In genomic region chr9:121299223-121299755, GRCm38 (mm10) we compare ENCODE assay signal across 8 mouse cellular contexts. TPM values are rescaled to one million over a fixed set of nuclear protein-coding genes. Genes with fewer than 3 reads are reported as not detected.
DNase-seq lines count a peak whose midpoint lies in the region; ATAC-seq lines count a peak whose summit lies in the region.

No protein-coding gene starts in this region.

- H3K9me3 ChIP-seq in heart, embryonic 14.5 days (ENCODE audit: control insufficient read depth, low read length) = no peaks in the 10 kb centered on the region
- H3K9me3 ChIP-seq in liver, embryonic 15.5 days (replicated peaks) = no peaks in the 10 kb centered on the region

- DNase-seq in adrenal gland, postnatal 10 days = peak; percentile 18
- no peak for DNase-seq in adrenal gland, adult 2 months
- DNase-seq in CD4-positive, CD25-positive, alpha-beta regulatory T cell, adult 2 months (ENCODE audit: low read depth, low spot score) = peak; percentile 52
- no peak for DNase-seq in frontal cortex, postnatal 36 days (ENCODE audit: low spot score in 2 of 2)
- DNase-seq in right cerebral cortex, postnatal 14 days = no peak
- DNase-seq in spleen, adult 18-20 months = no peak

- no peaks in the 10 kb centered on the region for H3K27me3 ChIP-seq in heart, embryonic 14.5 days (ENCODE audit: control insufficient read depth, insufficient read depth, low read length)
- H3K27me3 ChIP-seq in liver, embryonic 15.5 days = peaks cover 40% of the 10 kb centered on the region

- H3K4me1 ChIP-seq in heart, embryonic 14.5 days (ENCODE audit: control insufficient read depth in 2 of 2, insufficient read depth in 2 of 2, low read length in 2 of 2) = peaks cover 32 to 45% of the 10 kb centered on the region in 2 experiments
- peaks cover 42% of the 10 kb centered on the region for H3K4me1 ChIP-seq in liver, embryonic 15.5 days (replicated peaks)

- H3K36me3 ChIP-seq in heart, embryonic 14.5 days (ENCODE audit: control insufficient read depth, insufficient read depth, low read length) = peaks cover 3% of the 10 kb centered on the region; the same call in 1 of the 2 replicates
- no peaks in the 10 kb centered on the region for H3K36me3 ChIP-seq in liver, embryonic 15.5 days (replicated peaks)

- H3K27ac ChIP-seq in heart, embryonic 14.5 days (replicated peaks in 1 of 2; ENCODE audit: control insufficient read depth in 1 of 2, insufficient read depth in 1 of 2, low read depth in 2 of 2, low read length in 2 of 2) = no peak overlapping the region
- H3K27ac ChIP-seq in liver, embryonic 15.5 days (replicated peaks) = no peak overlapping the region

- H3K4me2 ChIP-seq in heart, embryonic 14.5 days (ENCODE audit: low read length) = peak overlapping the region; percentile 97
- peak overlapping the region; percentile 95; the same call in 1 of the 2 replicates for H3K4me2 ChIP-seq in liver, embryonic 15.5 days

- peak overlapping the region; percentile 20 to 90 for H3K4me3 ChIP-seq in heart, embryonic 14.5 days (ENCODE audit: control insufficient read depth in 1 of 2, insufficient read depth in 1 of 2, low read depth in 1 of 2, low read length in 2 of 2)
- H3K4me3 ChIP-seq in liver, embryonic 15.5 days (replicated peaks) = no peak overlapping the region; the same call in 1 of the 2 replicates

- H3K9ac ChIP-seq in heart, embryonic 14.5 days (ENCODE audit: low read length) = peak overlapping the region; percentile 99
- no peak overlapping the region for H3K9ac ChIP-seq in liver, embryonic 15.5 days

- no peak for ATAC-seq in heart, embryonic 14.5 days (ENCODE audit: insufficient number of reproducible peaks, insufficient read depth, low FRiP score, low read depth)
- ATAC-seq in liver, embryonic 15.5 days (ENCODE audit: insufficient read depth) = no peak

- WGBS in heart, embryonic 14.5 days = 61% methylated on average over 9 of the region's 9 CpGs
- 69% methylated on average over 9 of the region's 9 CpGs for WGBS in liver, embryonic 15.5 days (ENCODE audit: insufficient replicate concordance)

RNA-seq across cellular contexts. Expression of gene Trak1, which starts 2.0 kb away (rescaled TPM):
- total RNA-seq in adrenal gland, postnatal 10 days (2021) = 100 to 1,000 TPM in 1 of 2 experiments, 10 to 100 TPM in 1; 84.0 to 117 TPM
- 10 to 100 TPM; 67.8 to 83.7 TPM for total RNA-seq in adrenal gland, adult 2 months (2021)
- polyA plus RNA-seq in adrenal gland, adult 2 months (2012; rRNA removed) = 52.2 and 52.3 TPM in 2 replicates
- 41.3 and 42.1 TPM in 2 replicates for polyA plus RNA-seq in heart, embryonic 14.5 days (2014; fragmentation: Nextera tagmentation; extraction: Ambion mirVana)
- 4.2 and 4.8 TPM in 2 replicates for polyA plus RNA-seq in liver, embryonic 15.5 days (2015; fragmentation: Nextera tagmentation; extraction: Ambion mirVana)

RNA-seq across cellular contexts. Expression of gene Ulk4, which starts 22.3 kb away (rescaled TPM):
- 1 to 10 TPM; 1.6 to 3.5 TPM for total RNA-seq in adrenal gland, postnatal 10 days (2021)
- 1 to 10 TPM; 1.5 to 2.0 TPM for total RNA-seq in adrenal gland, adult 2 months (2021)
- polyA plus RNA-seq in adrenal gland, adult 2 months (2012; rRNA removed) = 2.3 and 6.0 TPM in 2 replicates
- 87.5 and 95.4 TPM in 2 replicates for polyA plus RNA-seq in heart, embryonic 14.5 days (2014; fragmentation: Nextera tagmentation; extraction: Ambion mirVana)
- polyA plus RNA-seq in liver, embryonic 15.5 days (2015; fragmentation: Nextera tagmentation; extraction: Ambion mirVana) = 32.4 and 32.8 TPM in 2 replicates

Comparison
In these comparisons a context has a peak if more than half of its experiments do, and no peak if none do; other contexts are left out.
1. DNase-seq: peak in adrenal gland, postnatal 10 days (single experiment) and CD4-positive, CD25-positive, alpha-beta regulatory T cell, adult 2 months (single experiment); none in adrenal gland, adult 2 months (single experiment), frontal cortex, postnatal 36 days (0 of 2), right cerebral cortex, postnatal 14 days (single experiment) and spleen, adult 18-20 months (0 of 2).